Mouse (Mus musculus): Measurements from ENCODE around the gene Cyfip2. TPM values are rescaled to one million over a fixed set of nuclear protein-coding genes. Genes with fewer than 3 reads are reported as not detected.

Gene Cyfip2
- 8.9 TPM in 2 replicates for polyA plus RNA-seq (2014; fragmentation: Nextera tagmentation; extraction: Ambion mirVana)

- peak within 1 kb of the TSS; percentile 21 to 48 for H3K27ac ChIP-seq (replicated peaks in 1 of 2; ENCODE audit: control insufficient read depth in 1 of 2, insufficient read depth in 1 of 2, low read depth in 2 of 2, low read length in 2 of 2)
- 7% methylated on average over 14 of the region's 14 CpGs for WGBS
- no peaks in the 10 kb centered on the region for H3K9me3 ChIP-seq (ENCODE audit: control insufficient read depth, low read length)
Measured at GRCm38 (mm10) chr11:46312523-46313035, at the start of gene Cyfip2. Gene Cyfip2 (minus strand): TSS chr11:46312859.

GRCm38 (mm10) chr11:46360991-46361665 is 48.5 kb upstream of the Cyfip2 start:
- Histone ChIP-seq H3K36me3 (ENCODE audit: control insufficient read depth, insufficient read depth, low read length) (no peaks in the 10 kb centered on the region), H3K9me3 (ENCODE audit: control insufficient read depth, low read length) (no peaks in the 10 kb centered on the region), H3K27ac (replicated peaks in 1 of 2; ENCODE audit: control insufficient read depth in 1 of 2, insufficient read depth in 1 of 2, low read depth in 2 of 2, low read length in 2 of 2) (no peak overlapping the region), H3K4me1 (ENCODE audit: control insufficient read depth in 2 of 2, insufficient read depth in 2 of 2, low read length in 2 of 2) (no peaks in the 10 kb centered on the region), H3K9ac (ENCODE audit: low read length) (no peak overlapping the region), H3K4me3 (ENCODE audit: control insufficient read depth in 1 of 2, insufficient read depth in 1 of 2, low read depth in 1 of 2, low read length in 2 of 2) (no peak overlapping the region), H3K4me2 (ENCODE audit: low read length) (no peak overlapping the region), H3K27me3 (ENCODE audit: control insufficient read depth, insufficient read depth, low read length) (no peaks in the 10 kb centered on the region)
- ATAC-seq (ENCODE audit: insufficient number of reproducible peaks, insufficient read depth, low FRiP score, low read depth): no peak
- 68% methylated on average over 2 of the region's 2 CpGs for WGBS

More at GRCm38 (mm10) chr11:46312523-46313035, at the start of gene Cyfip2:
- Histone ChIP-seq H3K4me3 (ENCODE audit: control insufficient read depth in 1 of 2, insufficient read depth in 1 of 2, low read depth in 1 of 2, low read length in 2 of 2) (peak within 1 kb of the TSS; percentile 65 to 89), H3K9ac (ENCODE audit: low read length) (peak within 1 kb of the TSS; percentile 71), H3K4me2 (ENCODE audit: low read length) (peak within 1 kb of the TSS; percentile 82), H3K27me3 (ENCODE audit: control insufficient read depth, insufficient read depth, low read length) (peaks cover 12% of the 10 kb centered on the region; the same call in 1 of the 2 replicates), H3K4me1 (ENCODE audit: control insufficient read depth in 2 of 2, insufficient read depth in 2 of 2, low read length in 2 of 2) (peaks cover 5 to 8% of the 10 kb centered on the region in 2 experiments; a peak in 3 of 4 replicates), H3K36me3 (ENCODE audit: control insufficient read depth, insufficient read depth, low read length) (no peaks in the 10 kb centered on the region)
- no peak for ATAC-seq (ENCODE audit: insufficient number of reproducible peaks, insufficient read depth, low FRiP score, low read depth)

- Histone ChIP-seq H3K9me3 (ENCODE audit: control insufficient read depth, low read length) (no peaks in the 10 kb centered on the region), H3K9ac (ENCODE audit: low read length) (no peak overlapping the region), H3K27me3 (ENCODE audit: control insufficient read depth, insufficient read depth, low read length) (no peaks in the 10 kb centered on the region), H3K27ac (replicated peaks in 1 of 2; ENCODE audit: control insufficient read depth in 1 of 2, insufficient read depth in 1 of 2, low read depth in 2 of 2, low read length in 2 of 2) (no peak overlapping the region), H3K4me3 (ENCODE audit: control insufficient read depth in 1 of 2, insufficient read depth in 1 of 2, low read depth in 1 of 2, low read length in 2 of 2) (no peak overlapping the region), H3K4me2 (ENCODE audit: low read length) (no peak overlapping the region), H3K36me3 (ENCODE audit: control insufficient read depth, insufficient read depth, low read length) (no peaks in the 10 kb centered on the region), H3K4me1 (ENCODE audit: control insufficient read depth in 2 of 2, insufficient read depth in 2 of 2, low read length in 2 of 2) (no peaks in the 10 kb centered on the region)
- 63% methylated on average over 1 of the region's 1 CpGs for WGBS
- no peak for ATAC-seq (ENCODE audit: insufficient number of reproducible peaks, insufficient read depth, low FRiP score, low read depth)
Measured at GRCm38 (mm10) chr11:46358369-46358768, 45.7 kb upstream of the Cyfip2 start.

- 79% methylated on average over 2 of the region's 2 CpGs for WGBS
- H3K27ac ChIP-seq (replicated peaks in 1 of 2; ENCODE audit: control insufficient read depth in 1 of 2, insufficient read depth in 1 of 2, low read depth in 2 of 2, low read length in 2 of 2): no peak overlapping the region
- no peak overlapping the region for H3K4me2 ChIP-seq (ENCODE audit: low read length)
- H3K4me1 ChIP-seq (ENCODE audit: control insufficient read depth in 2 of 2, insufficient read depth in 2 of 2, low read length in 2 of 2): no peaks in the 10 kb centered on the region; a peak in 1 of 4 replicates
- H3K36me3 ChIP-seq (ENCODE audit: control insufficient read depth, insufficient read depth, low read length): no peaks in the 10 kb centered on the region
- no peaks in the 10 kb centered on the region for H3K27me3 ChIP-seq (ENCODE audit: control insufficient read depth, insufficient read depth, low read length)
- no peak overlapping the region for H3K4me3 ChIP-seq (ENCODE audit: control insufficient read depth in 1 of 2, insufficient read depth in 1 of 2, low read depth in 1 of 2, low read length in 2 of 2)
- H3K9me3 ChIP-seq (ENCODE audit: control insufficient read depth, low read length): no peaks in the 10 kb centered on the region
- no peak overlapping the region for H3K9ac ChIP-seq (ENCODE audit: low read length)
- no peak for ATAC-seq (ENCODE audit: insufficient number of reproducible peaks, insufficient read depth, low FRiP score, low read depth)
Measured at GRCm38 (mm10) chr11:46349681-46350410, 37.2 kb upstream of the Cyfip2 start.

GRCm38 (mm10) chr11:46348416-46348815 is 35.8 kb upstream of the Cyfip2 start:
- ATAC-seq (ENCODE audit: insufficient number of reproducible peaks, insufficient read depth, low FRiP score, low read depth): no peak
- Histone ChIP-seq H3K4me1 (ENCODE audit: control insufficient read depth in 2 of 2, insufficient read depth in 2 of 2, low read length in 2 of 2) (peaks cover 0 to 3% of the 10 kb centered on the region in 2 experiments; a peak in 1 of 4 replicates), H3K4me3 (ENCODE audit: control insufficient read depth in 1 of 2, insufficient read depth in 1 of 2, low read depth in 1 of 2, low read length in 2 of 2) (no peak overlapping the region), H3K9ac (ENCODE audit: low read length) (no peak overlapping the region), H3K36me3 (ENCODE audit: control insufficient read depth, insufficient read depth, low read length) (no peaks in the 10 kb centered on the region), H3K27ac (replicated peaks in 1 of 2; ENCODE audit: control insufficient read depth in 1 of 2, insufficient read depth in 1 of 2, low read depth in 2 of 2, low read length in 2 of 2) (no peak overlapping the region), H3K27me3 (ENCODE audit: control insufficient read depth, insufficient read depth, low read length) (no peaks in the 10 kb centered on the region), H3K9me3 (ENCODE audit: control insufficient read depth, low read length) (no peaks in the 10 kb centered on the region), H3K4me2 (ENCODE audit: low read length) (no peak overlapping the region)
- WGBS: 76% methylated on average over 3 of the region's 3 CpGs

GRCm38 (mm10) chr11:46347756-46348155 is 35.1 kb upstream of the Cyfip2 start:
- no peak for ATAC-seq (ENCODE audit: insufficient number of reproducible peaks, insufficient read depth, low FRiP score, low read depth)
- Histone ChIP-seq H3K27ac (replicated peaks in 1 of 2; ENCODE audit: control insufficient read depth in 1 of 2, insufficient read depth in 1 of 2, low read depth in 2 of 2, low read length in 2 of 2) (no peak overlapping the region), H3K4me3 (ENCODE audit: control insufficient read depth in 1 of 2, insufficient read depth in 1 of 2, low read depth in 1 of 2, low read length in 2 of 2) (no peak overlapping the region), H3K36me3 (ENCODE audit: control insufficient read depth, insufficient read depth, low read length) (no peaks in the 10 kb centered on the region), H3K4me1 (ENCODE audit: control insufficient read depth in 2 of 2, insufficient read depth in 2 of 2, low read length in 2 of 2) (peaks cover 2 to 5% of the 10 kb centered on the region in 2 experiments; a peak in 2 of 4 replicates), H3K4me2 (ENCODE audit: low read length) (no peak overlapping the region), H3K9me3 (ENCODE audit: control insufficient read depth, low read length) (no peaks in the 10 kb centered on the region), H3K9ac (ENCODE audit: low read length) (no peak overlapping the region), H3K27me3 (ENCODE audit: control insufficient read depth, insufficient read depth, low read length) (no peaks in the 10 kb centered on the region)
- WGBS: 76% methylated on average over 5 of the region's 5 CpGs

- no peak overlapping the region for H3K9ac ChIP-seq (ENCODE audit: low read length)
- peaks cover 10 to 15% of the 10 kb centered on the region in 2 experiments for H3K4me1 ChIP-seq (ENCODE audit: control insufficient read depth in 2 of 2, insufficient read depth in 2 of 2, low read length in 2 of 2)
- no peak overlapping the region for H3K4me2 ChIP-seq (ENCODE audit: low read length)
- ATAC-seq (ENCODE audit: insufficient number of reproducible peaks, insufficient read depth, low FRiP score, low read depth): no peak
- H3K27ac ChIP-seq (replicated peaks in 1 of 2; ENCODE audit: control insufficient read depth in 1 of 2, insufficient read depth in 1 of 2, low read depth in 2 of 2, low read length in 2 of 2): no peak overlapping the region
- no peaks in the 10 kb centered on the region for H3K27me3 ChIP-seq (ENCODE audit: control insufficient read depth, insufficient read depth, low read length)
- no peaks in the 10 kb centered on the region for H3K36me3 ChIP-seq (ENCODE audit: control insufficient read depth, insufficient read depth, low read length)
- no peaks in the 10 kb centered on the region for H3K9me3 ChIP-seq (ENCODE audit: control insufficient read depth, low read length)
- H3K4me3 ChIP-seq (ENCODE audit: control insufficient read depth in 1 of 2, insufficient read depth in 1 of 2, low read depth in 1 of 2, low read length in 2 of 2): no peak overlapping the region
- WGBS: 61% methylated on average over 5 of the region's 5 CpGs
Measured at GRCm38 (mm10) chr11:46343886-46344546, 31.4 kb upstream of the Cyfip2 start.

Measured in heart, embryonic 14.5 days (tissue).